Mouse (Mus musculus) C2C12 (cell line): Measurements from ENCODE around the gene Rasal1.

Experiments
- CTCF ChIP-seq: IDR thresholded peaks from one replicate; pipeline ENCODE4 v1.5.1; 2011; ENCODE audit not compliant: control insufficient read depth, insufficient read depth, insufficient read length
- MYOG ChIP-seq: IDR thresholded peaks from one replicate; pipeline ENCODE4 v1.6.1; 2011; ENCODE audit not compliant: control insufficient read depth, insufficient read length; ENCODE audit errors: extremely low read depth
- USF1 ChIP-seq: IDR thresholded peaks from one replicate; pipeline ENCODE4 v1.6.1; 2011; ENCODE audit warnings: low read depth, mild to moderate bottlenecking, control low read depth, moderate library complexity

DNA sequence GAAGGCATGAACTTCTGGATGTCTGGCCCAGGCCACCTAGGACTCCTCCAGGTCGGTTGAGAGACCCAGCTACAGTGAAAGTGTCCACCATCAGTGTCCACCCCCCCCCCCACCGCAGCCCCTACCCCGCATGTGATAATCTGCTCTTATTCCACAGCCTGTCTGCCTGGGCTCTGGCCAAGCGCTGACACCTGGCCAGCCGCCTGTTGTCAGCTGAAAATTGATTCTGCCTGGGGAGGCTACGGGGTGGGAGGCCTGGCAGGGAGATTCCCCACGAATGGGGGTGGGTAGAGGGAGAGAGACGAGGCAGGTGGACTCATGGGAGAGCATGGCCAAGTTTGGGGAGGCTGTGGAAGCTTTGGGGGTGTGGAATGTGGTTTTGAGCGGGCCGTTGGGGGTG is 68.5 kb downstream of the Rasal1 start:
- TF ChIP-seq CTCF, result no peak
- TF ChIP-seq USF1, result no peak
- no peak for TF ChIP-seq MYOG
